8 mouse cellular contexts compared by ENCODE assay signal in genomic region chr16:36827611-36828053, GRCm38 (mm10). TPM values are rescaled to one million over a fixed set of nuclear protein-coding genes. Genes with fewer than 3 reads are reported as not detected.
A peak's percentile ranks its signal among the peaks of the same experiment; 100 is the strongest.
DNase-seq lines count a peak whose midpoint lies in the region; ATAC-seq and TF ChIP-seq lines count a peak whose summit lies in the region.

No protein-coding gene starts in this region.

- H3K27me3 ChIP-seq in heart, embryonic 16.5 days (ENCODE audit: control insufficient read depth, insufficient read depth, low read length): no peaks in the 10 kb centered on the region
- peaks cover 8% of the 10 kb centered on the region for H3K27me3 ChIP-seq in Patski
- peaks cover 20% of the 10 kb centered on the region for H3K27me3 ChIP-seq in hindbrain, embryonic 10.5 days (ENCODE audit: insufficient read depth, poor library complexity, severe bottlenecking)
- peaks cover 8% of the 10 kb centered on the region for H3K27me3 ChIP-seq in midbrain, embryonic 12.5 days

- H3K4me2 ChIP-seq in heart, embryonic 16.5 days (ENCODE audit: low read depth, low read length): peak overlapping the region; percentile 94
- peak overlapping the region; percentile 76 for H3K4me2 ChIP-seq in midbrain, embryonic 12.5 days (replicated peaks)

- no peak for TF ChIP-seq CTCF in Patski (IDR thresholded peaks at IDR 0.05)

- H3K27ac ChIP-seq in heart, embryonic 16.5 days (ENCODE audit: low read length): no peak overlapping the region
- H3K27ac ChIP-seq in hindbrain, embryonic 10.5 days: peak overlapping the region; percentile 93
- H3K27ac ChIP-seq in midbrain, embryonic 12.5 days (replicated peaks): no peak overlapping the region

- peak overlapping the region; percentile 87 for H3K9ac ChIP-seq in heart, embryonic 16.5 days (ENCODE audit: low read length)
- H3K9ac ChIP-seq in midbrain, embryonic 12.5 days (replicated peaks): peak overlapping the region; percentile 85

- H3K36me3 ChIP-seq in heart, embryonic 16.5 days (ENCODE audit: control insufficient read depth, insufficient read depth): no peaks in the 10 kb centered on the region
- peaks cover 17% of the 10 kb centered on the region; the same call in 1 of the 2 replicates for H3K36me3 ChIP-seq in hindbrain, embryonic 10.5 days
- H3K36me3 ChIP-seq in midbrain, embryonic 12.5 days: no peaks in the 10 kb centered on the region

- WGBS in heart, embryonic 16.5 days: 4% methylated on average over 11 of the region's 11 CpGs
- 3% methylated on average over 11 of the region's 11 CpGs for WGBS in hindbrain, embryonic 10.5 days
- WGBS in midbrain, embryonic 12.5 days: 2% methylated on average over 11 of the region's 11 CpGs

- DNase-seq in heart, adult 8-10 months (ENCODE audit: low spot score): no peak
- DNase-seq in Patski (ENCODE audit: low read depth, low spot score): no peak
- DNase-seq in hindbrain, embryonic 10.5 days (ENCODE audit: low spot score): no peak
- no peak for DNase-seq in left cerebral cortex, postnatal 4 days
- DNase-seq in thymus, postnatal 4 days: no peak
- no peak for DNase-seq in layer of hippocampus, adult 9-10 months (ENCODE audit: low spot score)

- peaks cover 7% of the 10 kb centered on the region for H3K4me1 ChIP-seq in heart, embryonic 16.5 days (ENCODE audit: control insufficient read depth, insufficient read depth, low read length)
- peaks cover 16% of the 10 kb centered on the region for H3K4me1 ChIP-seq in hindbrain, embryonic 10.5 days (replicated peaks)
- peaks cover 12% of the 10 kb centered on the region for H3K4me1 ChIP-seq in midbrain, embryonic 12.5 days

- POLR2A ChIA-PET in Patski (lab: Charles Lee): no interaction called here

- intact Hi-C loops in left cerebral cortex, postnatal 4 days (cut with DNase I): no loop called here

- peak overlapping the region; percentile 75 for H3K4me3 ChIP-seq in heart, embryonic 16.5 days (ENCODE audit: low read length)
- H3K4me3 ChIP-seq in hindbrain, embryonic 10.5 days: peak overlapping the region; percentile 85
- H3K4me3 ChIP-seq in midbrain, embryonic 12.5 days: peak overlapping the region; percentile 81

- ATAC-seq in heart, embryonic 16.5 days (replicated peaks; ENCODE audit: extremely low read depth, insufficient read depth, low FRiP score): peak; percentile 23
- peak; percentile 58 for ATAC-seq in Patski
- no peak for ATAC-seq in midbrain, embryonic 12.5 days (ENCODE audit: low FRiP score, low read depth)

- no peaks in the 10 kb centered on the region for H3K9me3 ChIP-seq in heart, embryonic 16.5 days (replicated peaks; ENCODE audit: control insufficient read depth, low read length)
- H3K9me3 ChIP-seq in hindbrain, embryonic 10.5 days: no peaks in the 10 kb centered on the region
- no peaks in the 10 kb centered on the region for H3K9me3 ChIP-seq in midbrain, embryonic 12.5 days

- CTCF ChIA-PET in Patski (lab: Charles Lee): no interaction called here

- in situ Hi-C loops in Patski (cut with MboI; ENCODE audit: low pct_unique_long_range_greater_than_20kb): no loop called here

RNA-seq across cellular contexts. Expression of gene Iqcb1, which starts 0.6 kb away (rescaled TPM):
- polyA plus RNA-seq in heart, embryonic 16.5 days (2015; fragmentation: Nextera tagmentation; extraction: Ambion mirVana): 21.2 and 21.6 TPM in 2 replicates
- total RNA-seq in heart, adult 8-10 months (2022): 10 to 100 TPM; 13.6 to 18.0 (median 16.8) TPM
- polyA plus RNA-seq in Patski (2021): 26.0 TPM
- 52.4 and 66.8 TPM in 2 replicates for polyA plus RNA-seq in hindbrain, embryonic 10.5 days (2016; fragmentation: Nextera tagmentation; extraction: Ambion mirVana)
- 67.8 and 69.7 TPM in 2 replicates for polyA plus RNA-seq in midbrain, embryonic 12.5 days (2016; fragmentation: Nextera tagmentation; extraction: Ambion mirVana)
- total RNA-seq in left cerebral cortex, postnatal 4 days (2021): 10 to 100 TPM; 34.8 to 40.2 TPM

RNA-seq across cellular contexts. Expression of gene Slc15a2, which starts 42.9 kb away (rescaled TPM):
- 1.8 and 4.8 TPM in 2 replicates for polyA plus RNA-seq in heart, embryonic 16.5 days (2015; fragmentation: Nextera tagmentation; extraction: Ambion mirVana)
- total RNA-seq in heart, adult 8-10 months (2022): 1 to 10 TPM; 2.1 to 3.9 (median 3.4) TPM
- 0.30 TPM for polyA plus RNA-seq in Patski (2021)
- 1.7 and 1.8 TPM in 2 replicates for polyA plus RNA-seq in hindbrain, embryonic 10.5 days (2016; fragmentation: Nextera tagmentation; extraction: Ambion mirVana)
- 1.2 and 2.9 TPM in 2 replicates for polyA plus RNA-seq in midbrain, embryonic 12.5 days (2016; fragmentation: Nextera tagmentation; extraction: Ambion mirVana)
- 10 to 100 TPM; 36.0 to 36.5 TPM for total RNA-seq in left cerebral cortex, postnatal 4 days (2021)

RNA-seq across cellular contexts. Expression of gene Eaf2, which starts 47.2 kb away (rescaled TPM):
- polyA plus RNA-seq in heart, embryonic 16.5 days (2015; fragmentation: Nextera tagmentation; extraction: Ambion mirVana): 0.62 and 0.79 TPM in 2 replicates
- 1 to 10 TPM; 1.2 to 1.9 (median 1.6) TPM for total RNA-seq in heart, adult 8-10 months (2022)
- polyA plus RNA-seq in Patski (2021): 1.7 TPM
- 1.2 and 1.3 TPM in 2 replicates for polyA plus RNA-seq in hindbrain, embryonic 10.5 days (2016; fragmentation: Nextera tagmentation; extraction: Ambion mirVana)
- polyA plus RNA-seq in midbrain, embryonic 12.5 days (2016; fragmentation: Nextera tagmentation; extraction: Ambion mirVana): 0.70 and 0.76 TPM in 2 replicates
- under 1 TPM; 0.38 to 0.70 TPM for total RNA-seq in left cerebral cortex, postnatal 4 days (2021)

RNA-seq across cellular contexts. Expression of gene Golgb1, which starts 47.3 kb away (rescaled TPM):
- polyA plus RNA-seq in heart, embryonic 16.5 days (2015; fragmentation: Nextera tagmentation; extraction: Ambion mirVana): 53.0 and 54.4 TPM in 2 replicates
- total RNA-seq in heart, adult 8-10 months (2022): 10 to 100 TPM; 49.8 to 60.7 (median 53.2) TPM
- 47.0 TPM for polyA plus RNA-seq in Patski (2021)
- polyA plus RNA-seq in hindbrain, embryonic 10.5 days (2016; fragmentation: Nextera tagmentation; extraction: Ambion mirVana): 64.0 and 81.2 TPM in 2 replicates
- 90.7 and 94.9 TPM in 2 replicates for polyA plus RNA-seq in midbrain, embryonic 12.5 days (2016; fragmentation: Nextera tagmentation; extraction: Ambion mirVana)
- total RNA-seq in left cerebral cortex, postnatal 4 days (2021): 10 to 100 TPM; 59.0 to 61.5 TPM
